Mouse (Mus musculus): Measurements from ENCODE around the gene Tbc1d32.

DNA sequence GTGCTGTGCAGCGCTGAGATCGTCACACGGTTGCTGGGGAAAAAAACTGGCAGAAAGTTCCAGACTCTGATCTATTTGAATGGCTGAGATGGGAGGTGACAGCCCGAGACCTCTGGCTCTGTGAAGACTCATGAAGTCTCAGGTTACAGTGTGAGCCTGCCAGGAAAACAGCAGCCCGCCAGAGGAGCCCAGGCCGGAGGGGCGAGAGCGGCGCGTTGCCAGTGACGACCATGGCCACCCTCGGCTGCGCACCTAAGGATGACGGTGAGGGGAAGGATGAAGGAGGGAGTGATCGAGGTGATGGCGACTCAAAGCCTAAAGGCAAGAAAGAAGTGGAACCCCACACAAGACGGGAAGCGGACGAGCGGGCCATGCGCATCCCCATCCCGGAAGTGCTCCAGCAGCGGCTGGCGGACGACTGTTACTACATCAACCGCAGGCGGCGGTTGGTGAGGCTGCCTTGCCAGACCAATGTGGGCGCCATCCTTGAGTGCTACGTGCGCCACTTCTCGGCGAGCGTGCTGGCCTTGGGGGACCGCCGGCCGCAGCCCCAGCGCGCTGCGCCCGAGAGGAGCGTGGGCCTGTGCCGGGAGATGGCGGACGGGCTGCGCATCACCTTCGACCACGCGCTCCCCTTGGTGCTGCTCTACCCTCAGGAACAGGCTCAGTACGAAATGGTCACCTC is 113.4 kb downstream of the Tbc1d32 start:
- TF ChIP-seq CTCF (IDR thresholded peaks at IDR 0.05; ENCODE audit: low read depth, low read length) (no peak), POLR2A (IDR thresholded peaks at IDR 0.05; ENCODE audit: borderline replicate concordance, low read depth, low read length) (no peak)
